Mouse (Mus musculus) megakaryocyte, embryonic 14.5 days (primary cell): ENCODE measurements around the gene Kdsr.

Source experiments
- FLI1 ChIP-seq: IDR thresholded peaks from 2 replicates; pipeline ENCODE4 v1.6.1; 2012; ENCODE audit warnings: low read length, inconsistent platforms, mixed read lengths
- GATA1 ChIP-seq: IDR thresholded peaks from 3 replicates; pipeline ENCODE4 v1.6.1; 2012; ENCODE audit warnings: mixed read lengths, low read length, inconsistent platforms, borderline replicate concordance

GRCm38 (mm10) chr1:106796542-106796924 is 37.0 kb upstream of the Kdsr start, which contains the start of gene Vps4b:
- TF ChIP-seq FLI1: peak; percentile 72
- TF ChIP-seq GATA1: no peak
